Mouse (Mus musculus): ENCODE measurements around the gene Enox1. TPM values are rescaled to one million over a fixed set of nuclear protein-coding genes. Genes with fewer than 3 reads are reported as not detected.

Enox1 gene
- polyA plus RNA-seq, 1 experiment from 2014 or later, result 8.0 TPM

GRCm38 (mm10) chr14:77421031-77421430, 264.5 kb downstream of the Enox1 start:
- Histone ChIP-seq H3K27ac (no peak overlapping the region), H3K9me3 (replicated peaks) (no peaks in the 10 kb centered on the region), H3K27me3 (no peaks in the 10 kb centered on the region), H3K4me2 (no peak overlapping the region), H3K4me1 (no peaks in the 10 kb centered on the region), H3K36me3 (no peaks in the 10 kb centered on the region), H3K4me3 (replicated peaks) (no peak overlapping the region), H3K9ac (no peak overlapping the region)
- no peak for ATAC-seq (replicated peaks; ENCODE audit: low FRiP score)
- WGBS, result 70% methylated on average over 6 of the region's 6 CpGs

- H3K9ac ChIP-seq, result no peak overlapping the region
- H3K9me3 ChIP-seq (replicated peaks), result no peaks in the 10 kb centered on the region
- 73% methylated on average over 9 of the region's 9 CpGs for WGBS
- H3K4me1 ChIP-seq, result no peaks in the 10 kb centered on the region
- H3K4me3 ChIP-seq (replicated peaks), result no peak overlapping the region
- no peaks in the 10 kb centered on the region for H3K36me3 ChIP-seq
- H3K27me3 ChIP-seq, result no peaks in the 10 kb centered on the region
- no peak overlapping the region for H3K4me2 ChIP-seq
- H3K27ac ChIP-seq, result no peak overlapping the region
- no peak for ATAC-seq (replicated peaks; ENCODE audit: low FRiP score)
Measured at GRCm38 (mm10) chr14:77423194-77423593, 266.6 kb downstream of the Enox1 start.

- H3K4me3 ChIP-seq (replicated peaks), result no peak overlapping the region
- no peak overlapping the region for H3K27ac ChIP-seq
- H3K36me3 ChIP-seq, result no peaks in the 10 kb centered on the region
- ATAC-seq (replicated peaks; ENCODE audit: low FRiP score), result no peak
- WGBS, result 77% methylated on average over 5 of the region's 5 CpGs
- no peaks in the 10 kb centered on the region for H3K4me1 ChIP-seq
- H3K27me3 ChIP-seq, result no peaks in the 10 kb centered on the region
- no peak overlapping the region for H3K9ac ChIP-seq
- no peak overlapping the region for H3K4me2 ChIP-seq
- H3K9me3 ChIP-seq (replicated peaks), result no peaks in the 10 kb centered on the region
Measured at GRCm38 (mm10) chr14:77439426-77439825, 282.9 kb downstream of the Enox1 start.

DNA sequence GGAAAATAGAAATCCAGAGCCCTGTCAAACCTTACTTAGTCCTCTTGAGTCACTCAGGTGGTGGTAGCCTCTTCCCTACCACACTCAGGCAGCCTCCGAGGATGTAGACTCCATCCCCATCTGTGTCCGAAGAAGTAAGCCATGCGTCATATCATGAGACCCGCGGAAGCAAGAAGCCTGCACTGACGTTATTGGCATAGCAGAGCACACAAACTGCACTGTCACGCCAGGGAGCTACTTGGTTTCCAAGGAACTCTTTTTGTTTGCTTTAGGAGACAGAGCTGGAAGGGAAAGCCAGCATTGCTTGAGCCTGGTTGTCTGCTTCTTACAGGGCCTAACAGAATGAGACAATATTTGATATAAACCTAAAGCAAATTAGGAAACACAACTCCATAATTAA, 284.2 kb downstream of the Enox1 start:
- H3K4me1 ChIP-seq, result no peaks in the 10 kb centered on the region
- ATAC-seq (replicated peaks; ENCODE audit: low FRiP score), result no peak
- no peak overlapping the region for H3K4me2 ChIP-seq
- no peak overlapping the region for H3K4me3 ChIP-seq (replicated peaks)
- H3K27ac ChIP-seq, result no peak overlapping the region
- H3K9ac ChIP-seq, result no peak overlapping the region
- H3K36me3 ChIP-seq, result no peaks in the 10 kb centered on the region
- 86% methylated on average over 7 of the region's 7 CpGs for WGBS
- H3K9me3 ChIP-seq (replicated peaks), result no peaks in the 10 kb centered on the region
- H3K27me3 ChIP-seq, result no peaks in the 10 kb centered on the region

DNA sequence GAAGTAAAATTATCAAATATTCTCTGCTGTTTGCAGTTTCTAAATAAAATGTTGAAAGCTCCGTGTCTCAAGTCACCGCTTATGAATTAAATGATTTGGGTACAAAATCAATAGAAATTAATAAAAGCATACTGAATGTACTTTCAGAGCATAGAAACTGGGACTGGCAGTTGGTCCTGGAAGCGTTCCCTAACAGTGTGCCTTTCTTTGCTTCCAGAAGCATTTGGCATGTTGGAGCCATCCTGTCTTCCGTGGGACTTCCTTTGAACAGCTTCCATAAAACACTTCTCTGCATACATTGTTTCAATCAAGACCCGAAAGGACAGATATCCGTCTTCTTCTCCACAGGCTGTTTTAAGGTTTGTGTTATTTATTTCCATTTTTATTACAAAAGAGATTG, 285.0 kb downstream of the Enox1 start:
- ATAC-seq (replicated peaks; ENCODE audit: low FRiP score), result no peak
- Histone ChIP-seq H3K9me3 (replicated peaks) (no peaks in the 10 kb centered on the region), H3K4me1 (no peaks in the 10 kb centered on the region), H3K4me2 (no peak overlapping the region), H3K27ac (no peak overlapping the region), H3K27me3 (no peaks in the 10 kb centered on the region), H3K9ac (no peak overlapping the region), H3K4me3 (replicated peaks) (no peak overlapping the region), H3K36me3 (no peaks in the 10 kb centered on the region)
- 88% methylated on average over 6 of the region's 6 CpGs for WGBS

- WGBS, result 69% methylated on average over 4 of the region's 4 CpGs
- Histone ChIP-seq H3K4me2 (no peak overlapping the region), H3K9me3 (replicated peaks) (no peaks in the 10 kb centered on the region), H3K4me1 (no peaks in the 10 kb centered on the region), H3K4me3 (replicated peaks) (no peak overlapping the region), H3K27me3 (no peaks in the 10 kb centered on the region), H3K27ac (no peak overlapping the region), H3K9ac (no peak overlapping the region), H3K36me3 (no peaks in the 10 kb centered on the region)
- no peak for ATAC-seq (replicated peaks; ENCODE audit: low FRiP score)
Measured at GRCm38 (mm10) chr14:77448001-77448400, 291.4 kb downstream of the Enox1 start.

- no peak for ATAC-seq (replicated peaks; ENCODE audit: low FRiP score)
- H3K36me3 ChIP-seq, result no peaks in the 10 kb centered on the region
Measured at GRCm38 (mm10) chr14:77451916-77452315, 295.4 kb downstream of the Enox1 start.

DNA sequence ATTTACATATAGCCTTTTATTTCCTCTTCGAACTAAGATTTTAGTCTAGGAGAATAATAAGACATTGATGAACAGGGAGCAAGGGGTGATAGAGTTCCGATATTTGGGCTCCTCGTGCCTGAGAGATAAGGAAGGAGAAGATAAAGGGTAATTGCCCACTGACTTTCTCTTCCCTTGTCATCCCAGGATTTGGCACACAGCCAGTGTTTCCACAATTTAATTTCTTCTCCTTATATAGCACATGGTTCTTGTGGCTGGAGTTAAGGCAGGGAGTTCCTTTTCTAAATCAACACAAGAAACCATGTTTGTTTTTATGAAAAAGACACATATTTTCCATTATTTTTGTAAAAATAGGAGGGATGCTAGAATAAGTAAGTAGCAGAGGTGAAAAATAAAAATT, 299.5 kb downstream of the Enox1 start:
- Histone ChIP-seq H3K4me1 (peaks cover 5% of the 10 kb centered on the region), H3K9me3 (replicated peaks) (no peaks in the 10 kb centered on the region), H3K27me3 (no peaks in the 10 kb centered on the region), H3K36me3 (no peaks in the 10 kb centered on the region), H3K4me3 (replicated peaks) (no peak overlapping the region), H3K4me2 (no peak overlapping the region), H3K9ac (no peak overlapping the region), H3K27ac (no peak overlapping the region)
- no peak for ATAC-seq (replicated peaks; ENCODE audit: low FRiP score)
- WGBS, result 67% methylated on average over 3 of the region's 3 CpGs

More at GRCm38 (mm10) chr14:77451916-77452315, 295.4 kb downstream of the Enox1 start:
- H3K9ac ChIP-seq, result no peak overlapping the region
- H3K4me3 ChIP-seq (replicated peaks), result no peak overlapping the region
- H3K4me2 ChIP-seq, result no peak overlapping the region
- H3K4me1 ChIP-seq, result no peaks in the 10 kb centered on the region
- WGBS, result 77% methylated on average over 4 of the region's 4 CpGs
- H3K9me3 ChIP-seq (replicated peaks), result no peaks in the 10 kb centered on the region
- H3K27ac ChIP-seq, result no peak overlapping the region
- no peaks in the 10 kb centered on the region for H3K27me3 ChIP-seq

GRCm38 (mm10) chr14:77456876-77457275, 300.3 kb downstream of the Enox1 start:
- H3K9ac ChIP-seq, result no peak overlapping the region
- no peaks in the 10 kb centered on the region for H3K27me3 ChIP-seq
- WGBS, result 44% methylated on average over 7 of the region's 7 CpGs
- ATAC-seq (replicated peaks; ENCODE audit: low FRiP score), result no peak
- H3K4me2 ChIP-seq, result no peak overlapping the region
- peaks cover 5% of the 10 kb centered on the region for H3K4me1 ChIP-seq
- no peaks in the 10 kb centered on the region for H3K9me3 ChIP-seq (replicated peaks)
- H3K36me3 ChIP-seq, result no peaks in the 10 kb centered on the region
- no peak overlapping the region for H3K4me3 ChIP-seq (replicated peaks)
- H3K27ac ChIP-seq, result no peak overlapping the region

DNA sequence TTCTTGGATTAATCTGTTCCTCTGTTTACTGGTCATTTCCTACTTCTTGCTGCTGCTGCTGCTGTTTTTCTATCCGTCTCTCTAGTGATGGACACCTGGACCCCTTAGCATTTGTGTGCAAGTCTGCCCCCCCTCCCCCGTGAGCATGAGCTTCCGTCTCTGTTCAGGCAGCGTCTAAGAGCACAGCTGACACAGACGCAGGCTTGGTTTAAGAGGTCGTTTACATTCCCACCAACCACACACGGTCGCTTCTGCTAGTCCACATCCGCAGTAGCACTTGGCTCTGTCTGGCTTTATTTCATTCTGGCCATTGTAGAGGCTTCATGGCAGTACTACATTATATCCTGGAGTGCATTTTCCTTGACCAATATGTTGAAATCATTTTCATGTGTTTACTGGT, 301.7 kb downstream of the Enox1 start:
- WGBS, result 14% methylated on average over 9 of the region's 9 CpGs
- H3K27ac ChIP-seq, result no peak overlapping the region

DNA sequence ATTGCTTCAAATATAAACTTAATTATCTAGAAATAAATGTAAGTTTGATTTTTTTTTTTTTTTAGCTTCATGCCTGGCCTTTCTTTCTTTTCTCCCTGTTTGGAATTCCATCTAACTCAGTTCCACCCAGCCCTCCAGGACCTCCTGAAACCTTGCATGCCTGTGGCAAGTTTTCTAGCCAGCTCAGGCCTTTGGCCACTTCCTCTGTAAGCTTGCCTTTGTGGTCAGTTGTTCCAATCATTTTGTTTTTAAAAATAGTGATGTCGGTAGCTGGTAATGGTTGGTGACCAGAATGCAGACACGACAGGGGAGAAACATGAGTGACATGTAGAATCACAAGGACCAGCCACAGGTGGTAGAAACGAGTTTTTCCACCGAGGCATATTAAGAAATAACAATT, 307.4 kb downstream of the Enox1 start:
- no peak overlapping the region for H3K9ac ChIP-seq
- H3K27ac ChIP-seq, result no peak overlapping the region
- 86% methylated on average over 4 of the region's 4 CpGs for WGBS
- no peak overlapping the region for H3K4me3 ChIP-seq (replicated peaks)
- no peak for ATAC-seq (replicated peaks; ENCODE audit: low FRiP score)
- no peak overlapping the region for H3K4me2 ChIP-seq
- H3K9me3 ChIP-seq (replicated peaks), result no peaks in the 10 kb centered on the region
- no peaks in the 10 kb centered on the region for H3K36me3 ChIP-seq
- H3K27me3 ChIP-seq, result no peaks in the 10 kb centered on the region
- H3K4me1 ChIP-seq, result no peaks in the 10 kb centered on the region

More for the DNA sequence above, 301.7 kb downstream of the Enox1 start:
- no peaks in the 10 kb centered on the region for H3K36me3 ChIP-seq
- ATAC-seq (replicated peaks; ENCODE audit: low FRiP score), result no peak
- H3K4me3 ChIP-seq (replicated peaks), result no peak overlapping the region
- H3K4me2 ChIP-seq, result peak overlapping the region; percentile 9; the same call in 1 of the 2 replicates
- H3K9me3 ChIP-seq (replicated peaks), result no peaks in the 10 kb centered on the region
- H3K9ac ChIP-seq, result no peak overlapping the region
- peaks cover 5% of the 10 kb centered on the region for H3K4me1 ChIP-seq
- no peaks in the 10 kb centered on the region for H3K27me3 ChIP-seq

DNA sequence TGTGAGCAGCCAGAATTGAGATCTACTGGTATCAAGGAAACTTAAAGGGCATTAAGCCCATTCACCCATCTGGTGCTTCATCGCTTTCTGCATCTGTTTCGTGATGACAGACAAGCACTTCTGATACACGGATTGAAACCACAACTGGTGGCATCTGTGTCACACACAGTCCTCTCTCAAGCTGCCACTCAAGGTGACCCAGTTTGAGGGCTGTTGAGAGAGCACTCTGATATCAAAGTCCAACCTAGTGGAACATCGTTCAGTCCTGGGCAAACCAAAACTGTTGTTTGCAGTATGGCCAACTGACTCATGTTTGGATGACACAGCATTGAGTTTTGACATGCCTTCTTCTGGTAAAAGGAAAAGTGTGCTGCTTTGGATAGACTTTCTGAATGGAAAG, 308.2 kb downstream of the Enox1 start:
- no peaks in the 10 kb centered on the region for H3K4me1 ChIP-seq
- H3K36me3 ChIP-seq, result no peaks in the 10 kb centered on the region
- H3K4me3 ChIP-seq (replicated peaks), result no peak overlapping the region
- ATAC-seq (replicated peaks; ENCODE audit: low FRiP score), result no peak
- no peaks in the 10 kb centered on the region for H3K9me3 ChIP-seq (replicated peaks)
- H3K27ac ChIP-seq, result no peak overlapping the region
- WGBS, result 89% methylated on average over 4 of the region's 4 CpGs
- no peak overlapping the region for H3K4me2 ChIP-seq
- no peak overlapping the region for H3K9ac ChIP-seq
- H3K27me3 ChIP-seq, result no peaks in the 10 kb centered on the region

DNA sequence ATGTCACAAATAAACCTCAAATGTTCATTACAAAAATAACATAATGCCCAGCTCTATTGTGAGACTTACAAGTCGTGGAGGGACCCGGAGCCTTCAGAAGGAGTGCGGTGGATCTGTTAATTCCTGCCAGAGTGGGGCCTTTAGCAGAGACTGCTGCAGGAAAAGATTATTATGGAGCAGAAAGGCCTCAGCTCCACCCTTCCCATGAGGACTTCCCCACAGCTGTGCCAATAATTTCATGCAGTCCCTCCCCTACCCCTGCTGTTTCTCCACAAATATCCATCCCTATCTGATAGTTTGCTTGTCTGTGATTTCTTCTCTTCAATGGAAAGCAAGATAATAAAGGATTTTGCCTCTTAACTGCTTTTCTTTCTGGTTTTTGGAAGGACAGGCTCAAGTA, 314.0 kb downstream of the Enox1 start:
- H3K36me3 ChIP-seq, result no peaks in the 10 kb centered on the region
- H3K4me1 ChIP-seq, result peaks cover 12% of the 10 kb centered on the region; the same call in 1 of the 2 replicates
- no peak overlapping the region for H3K4me2 ChIP-seq
- no peak overlapping the region for H3K4me3 ChIP-seq (replicated peaks)
- no peak for ATAC-seq (replicated peaks; ENCODE audit: low FRiP score)
- WGBS, result 86% methylated on average over 3 of the region's 3 CpGs
- H3K9ac ChIP-seq, result no peak overlapping the region
- no peak overlapping the region for H3K27ac ChIP-seq
- H3K27me3 ChIP-seq, result no peaks in the 10 kb centered on the region
- no peaks in the 10 kb centered on the region for H3K9me3 ChIP-seq (replicated peaks)
